Mouse (Mus musculus) spleen, postnatal 36 days (tissue): ENCODE results near the gene Acap1.
A peak's percentile ranks its signal among the peaks of the same experiment; 100 is the strongest.
"Not testable (repeated sequence)": the region's sequence is repeated elsewhere in the genome, so short reads cannot be mapped to it uniquely, and the experiment has no call there.

ENCODE experiments used
- DNase-seq, 2 experiments: peaks; one replicate each; pipeline ENCODE4 v3.0.0; 2022; ENCODE audit warnings: low spot score in 2 of 2, mixed read lengths in 1 of 2

Gene Acap1

GRCm38 (mm10) chr11:69895291-69895690, at the start of gene Acap1:
Gene Acap1, minus strand, starts transcription at chr11:69895539.
- peak; percentile 70 to 74 for DNase-seq

DNA sequence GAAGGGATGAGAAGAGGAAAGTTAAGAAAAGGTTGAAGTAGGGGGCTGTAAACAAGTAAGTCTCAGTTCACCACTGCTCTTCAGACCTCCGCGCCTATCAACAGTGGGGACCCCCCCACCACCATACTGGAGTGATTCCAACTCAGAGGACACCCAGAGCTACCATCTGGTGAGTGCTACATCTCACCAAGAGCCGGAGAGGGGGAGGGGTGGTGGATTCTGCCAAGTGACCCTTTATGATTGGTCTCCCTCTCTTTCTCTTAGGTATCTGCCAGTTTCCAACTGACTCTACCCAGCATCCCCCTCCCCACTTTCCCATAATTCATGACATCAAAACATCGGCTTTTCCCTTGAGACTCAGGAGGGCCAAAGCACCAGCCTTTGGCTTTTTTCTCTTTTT, 45.6 kb upstream of the Acap1 start:
- no peak for DNase-seq

DNA sequence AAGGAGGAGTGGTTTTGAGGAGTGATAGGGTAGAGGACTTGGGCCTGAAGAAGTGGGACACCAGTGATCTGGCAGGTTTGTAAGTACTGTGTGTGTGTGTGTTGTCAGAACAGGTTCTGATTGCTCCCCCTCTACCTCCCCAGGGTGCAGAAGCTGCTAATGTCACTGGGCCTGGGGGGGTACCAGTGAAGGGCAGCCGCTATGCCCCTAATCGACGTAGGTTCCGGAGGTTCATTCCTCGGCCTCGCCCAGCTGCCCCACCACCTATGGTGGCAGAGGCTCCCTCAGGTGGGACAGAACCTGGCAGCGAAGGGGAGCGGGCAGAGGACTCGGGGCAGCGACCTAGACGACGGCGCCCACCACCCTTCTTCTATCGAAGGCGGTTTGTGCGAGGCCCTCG, 44.4 kb upstream of the Acap1 start:
- DNase-seq = no peak

DNA sequence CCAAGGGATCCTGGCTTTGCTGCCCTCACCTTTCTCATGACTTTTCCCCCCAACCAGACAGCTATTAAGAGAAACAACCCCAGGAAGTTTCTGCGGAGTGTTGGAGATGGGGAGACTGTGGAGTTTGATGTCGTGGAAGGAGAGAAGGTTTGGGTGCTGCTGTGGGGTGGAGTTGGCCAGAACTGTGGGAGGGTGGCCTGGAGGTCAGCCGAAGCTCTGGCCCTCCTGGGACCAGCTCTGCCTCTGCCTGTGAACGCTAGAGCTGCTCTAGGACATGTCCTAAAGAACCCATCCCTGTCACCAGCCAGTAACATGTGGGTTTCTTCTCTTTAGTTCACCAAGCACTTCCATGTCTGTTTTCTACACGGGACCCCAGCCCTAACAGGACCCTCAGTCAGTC, 43.8 kb upstream of the Acap1 start:
- no peak for DNase-seq

DNA sequence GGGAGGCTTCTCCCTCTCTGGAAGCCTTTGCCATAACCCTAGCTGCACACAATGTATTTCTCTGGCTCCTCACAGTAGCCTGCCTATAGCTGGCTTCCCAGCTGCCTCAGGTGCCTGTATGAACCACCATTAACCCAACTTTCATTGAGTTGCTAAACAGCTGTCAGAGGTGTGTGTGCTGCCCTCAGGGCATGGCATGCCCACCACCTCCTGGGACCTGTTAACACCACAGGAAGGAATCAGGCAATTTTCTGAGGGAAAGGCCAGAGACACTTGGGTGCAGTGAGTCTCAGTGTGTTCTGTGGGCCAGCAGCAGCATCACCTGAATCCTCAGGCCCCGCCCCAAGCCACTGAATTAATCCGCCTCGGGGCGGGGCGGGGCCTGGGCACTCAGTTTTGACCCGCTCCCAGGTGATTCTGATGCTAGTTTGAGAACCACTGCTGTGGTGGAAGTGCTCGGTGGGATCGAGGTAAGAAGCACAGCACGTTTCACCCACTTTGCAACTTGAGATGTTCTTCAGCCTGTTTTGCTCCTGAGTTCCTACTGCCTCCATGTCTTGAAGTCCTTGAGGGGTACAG, 43.2 kb upstream of the Acap1 start:
- no peak for DNase-seq

DNA sequence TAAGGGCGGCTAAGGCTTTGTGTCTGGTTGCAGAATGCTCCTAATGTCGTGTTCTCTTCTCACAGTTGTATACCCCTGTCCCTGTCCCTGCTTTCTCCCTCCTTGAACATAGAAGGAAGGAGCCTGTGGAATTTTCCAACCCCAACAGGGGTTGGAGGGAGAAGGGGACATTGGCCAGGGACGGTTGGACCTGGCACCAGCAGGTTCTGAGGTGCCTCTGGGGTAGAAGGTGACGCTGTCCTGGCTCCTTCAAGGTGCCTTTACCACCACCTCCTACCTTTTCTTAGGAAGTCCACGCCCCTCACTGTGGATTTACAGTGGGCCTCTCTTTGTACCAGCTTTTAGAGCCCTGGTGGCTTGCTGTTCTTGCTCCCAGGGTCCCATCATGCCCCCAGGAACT, 42.5 kb upstream of the Acap1 start:
- DNase-seq = no peak

- DNase-seq = no peak
Observed at GRCm38 (mm10) chr11:69937385-69937784, 42.0 kb upstream of the Acap1 start.

- DNase-seq = no peak
Observed at GRCm38 (mm10) chr11:69936714-69937347, 41.5 kb upstream of the Acap1 start.

GRCm38 (mm10) chr11:69936156-69936555, 40.8 kb upstream of the Acap1 start:
- no peak for DNase-seq

- peak; percentile 82 to 87 for DNase-seq
Observed at GRCm38 (mm10) chr11:69935137-69935879, 40.0 kb upstream of the Acap1 start, which contains the start of gene Ybx2. Gene Ybx2, plus strand, starts transcription at chr11:69935796.

DNA sequence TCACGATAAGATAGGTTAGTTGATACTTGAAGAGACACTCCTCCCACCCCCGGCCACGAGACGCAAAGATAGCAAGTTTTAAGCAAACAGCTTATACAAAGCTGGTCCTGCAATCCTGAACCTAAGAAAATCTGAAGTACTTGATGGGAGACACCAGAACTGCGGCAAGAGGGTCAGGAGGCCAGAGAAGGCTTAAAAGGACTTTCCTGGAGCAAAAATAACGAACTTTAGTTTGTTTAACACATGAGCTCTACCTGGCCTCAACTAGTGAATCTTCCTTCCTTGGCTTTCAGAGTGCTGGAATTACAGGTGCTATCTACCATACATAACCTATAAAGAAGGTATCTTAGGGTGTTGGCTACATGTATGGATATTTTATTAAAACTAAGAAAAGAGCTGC, 39.3 kb upstream of the Acap1 start:
- DNase-seq = no peak

DNA sequence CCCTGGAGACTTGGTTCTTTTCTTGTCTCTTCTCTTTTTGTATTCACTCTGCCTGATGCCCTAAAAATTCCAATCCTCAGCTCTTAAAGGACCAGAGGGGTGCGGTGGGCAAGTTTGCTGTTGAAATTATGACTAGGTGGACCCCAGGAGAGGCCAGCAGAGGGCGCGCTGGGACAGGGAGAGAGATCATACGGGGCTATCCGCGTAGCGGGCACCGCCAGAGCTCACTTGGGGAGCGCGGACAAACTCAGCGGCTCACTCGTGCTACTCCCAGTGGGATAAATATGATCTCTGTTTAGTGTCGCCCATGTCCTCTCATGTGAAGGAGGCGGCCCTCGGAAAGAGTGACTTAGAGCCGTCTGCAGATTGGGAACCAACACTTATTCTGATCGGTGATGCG, 38.8 kb upstream of the Acap1 start:
- DNase-seq = peak; percentile 79 to 90

DNA sequence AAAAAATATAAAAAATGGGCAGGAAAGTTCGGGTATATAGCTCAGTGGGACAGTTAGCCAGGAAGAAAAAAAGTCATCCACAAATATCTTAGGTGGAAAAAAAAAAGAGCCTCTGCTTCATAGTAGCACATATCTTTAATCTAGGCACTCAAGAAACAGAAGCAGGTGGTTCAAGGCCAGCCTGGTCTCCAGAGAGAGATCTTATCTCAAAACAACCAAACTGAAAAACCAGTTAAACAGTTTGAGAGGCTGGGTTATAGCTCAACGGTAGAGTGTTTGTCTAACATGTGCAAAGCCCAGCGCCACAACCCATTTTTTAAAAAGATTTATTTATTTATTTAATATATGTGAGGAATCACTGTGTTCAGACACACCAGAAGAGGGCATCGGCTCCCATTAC, 37.7 kb upstream of the Acap1 start:
- DNase-seq = no peak

- DNase-seq = no peak
Observed at GRCm38 (mm10) chr11:69932254-69932653, 36.9 kb upstream of the Acap1 start.

DNA sequence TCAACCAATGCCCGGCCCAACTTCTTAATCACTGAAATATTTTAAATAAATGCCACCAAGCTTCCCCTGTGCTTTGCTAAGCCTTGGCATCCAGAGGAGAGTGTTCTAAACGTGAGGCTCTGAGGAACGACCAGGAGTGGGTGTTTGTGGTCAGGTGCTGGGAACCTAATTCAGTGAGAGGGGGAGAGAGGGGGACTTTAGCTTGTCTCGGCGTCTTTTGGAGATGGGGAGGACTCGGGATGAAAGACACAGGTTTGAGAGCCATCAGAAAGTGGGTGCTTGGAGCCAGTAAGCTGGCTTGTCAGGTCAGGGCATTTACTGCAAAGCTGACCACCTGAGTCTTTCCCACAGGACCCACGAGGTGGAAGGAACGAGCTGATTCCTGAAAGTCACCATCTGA, 36.4 kb upstream of the Acap1 start:
- DNase-seq = no peak

DNA sequence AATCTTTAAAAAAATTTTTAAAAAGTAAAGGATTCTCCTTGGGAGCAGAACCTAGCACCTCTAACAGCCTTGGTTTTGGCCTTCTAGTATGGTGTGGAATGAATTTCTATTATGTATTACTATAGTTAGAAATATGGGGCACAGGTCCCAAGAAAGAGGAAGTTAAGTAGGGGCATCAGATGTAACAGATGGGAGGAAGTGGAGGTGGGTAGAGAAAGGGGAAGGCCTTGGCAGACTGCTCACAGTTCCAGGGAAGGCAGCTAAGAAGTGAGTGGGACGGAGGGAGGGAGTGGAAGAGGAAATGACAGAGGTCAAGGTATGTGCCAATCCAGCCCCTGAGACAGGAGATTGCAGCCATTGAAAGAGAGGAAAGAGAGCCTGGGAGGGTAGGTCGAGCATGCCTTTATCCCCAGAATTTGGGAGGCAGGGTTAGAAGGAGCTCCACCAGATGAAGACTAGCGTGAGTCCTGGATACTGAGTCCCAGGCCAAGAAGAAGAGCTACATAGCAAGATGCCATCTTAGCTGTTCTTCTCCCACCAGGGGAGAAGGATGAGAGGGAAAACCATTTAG, 35.7 kb upstream of the Acap1 start:
- DNase-seq = peak; percentile 59 to 67

GRCm38 (mm10) chr11:69930176-69930575, 34.8 kb upstream of the Acap1 start:
- DNase-seq = not testable (repeated sequence)

- DNase-seq = no peak
Observed at GRCm38 (mm10) chr11:69929712-69930111, 34.4 kb upstream of the Acap1 start.

- no peak for DNase-seq
Observed at GRCm38 (mm10) chr11:69927501-69927900, 32.2 kb upstream of the Acap1 start.

DNA sequence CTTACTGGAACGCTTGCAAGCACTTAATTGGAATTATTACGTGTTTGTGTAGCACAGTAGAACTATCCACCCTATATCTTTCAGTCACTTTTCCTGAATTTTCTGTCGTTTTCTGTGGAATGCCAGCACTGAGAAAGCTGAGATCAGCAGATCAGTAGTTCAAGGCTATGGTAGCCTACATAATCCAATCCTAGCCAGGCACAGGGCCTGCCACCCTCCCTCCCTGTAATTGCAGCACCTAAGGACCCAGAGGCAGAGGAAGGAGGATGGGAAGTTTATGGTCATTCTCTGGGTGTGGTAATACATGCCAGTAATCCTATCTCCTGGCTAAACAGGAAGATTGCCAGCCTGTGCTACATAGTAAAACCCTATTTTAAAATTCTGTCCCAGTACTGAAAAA, 27.5 kb upstream of the Acap1 start:
- no peak for DNase-seq

GRCm38 (mm10) chr11:69922012-69922756, 26.8 kb upstream of the Acap1 start:
- no peak for DNase-seq
